Mouse (Mus musculus) inflammation-experienced regulatory T-cells, adult 6 months (primary cell): Measurements from ENCODE around the gene Vmn2r29. TPM values are rescaled to one million over a fixed set of nuclear protein-coding genes. Genes with fewer than 3 reads are reported as not detected.
A peak's percentile ranks its signal among the peaks of the same experiment; 100 is the strongest.
"Not testable (repeated sequence)": the region's sequence is repeated elsewhere in the genome, so short reads cannot be mapped to it uniquely, and the experiment has no call there.

Experiments
- ATAC-seq: one replicate; pipeline ENCODE4 v1.8.0; 2017
- polyA plus RNA-seq, 3 experiments: library from polyadenylated mRNA; unstranded; fragments of 100-300 nt; shearing (Covaris generic); gene quantifications; one replicate each; pipeline ENCODE4 v1.2.1; 2017

The Vmn2r29 gene
- polyA plus RNA-seq, result under 1 TPM in 2 of 3 experiments, not detected in 1; 0.21 to 0.24 TPM

DNA sequence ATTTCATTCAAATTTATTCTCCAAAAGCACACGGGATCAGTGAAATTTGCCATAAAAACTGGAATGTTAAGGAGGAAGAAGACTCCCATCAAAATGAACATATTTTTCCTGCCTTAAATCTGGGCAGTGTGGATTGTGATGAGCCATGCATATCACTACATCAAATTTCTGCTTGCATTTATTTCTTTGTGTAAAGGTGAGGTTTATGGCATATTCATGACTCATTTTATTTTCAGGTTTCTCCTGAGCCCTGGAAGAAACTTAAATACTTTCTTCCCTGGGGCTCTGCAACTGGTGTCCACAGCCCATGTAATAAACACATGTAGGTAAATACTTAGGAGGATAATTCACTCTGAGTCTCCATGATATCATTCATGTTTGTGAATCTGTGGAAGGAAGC lies at the start of gene Vmn2r29:
Vmn2r29 (minus strand) TSS at position 101 of the 400 bp plus-strand sequence.
- not testable (repeated sequence) for ATAC-seq

- ATAC-seq, result no peak
Observed at GRCm38 (mm10) chr7:7295595-7295994, 48.5 kb upstream of the Vmn2r29 start.

GRCm38 (mm10) chr7:7281383-7281782 lies 34.3 kb upstream of the Vmn2r29 start:
- no peak for ATAC-seq

- ATAC-seq, result peak; percentile 99
Observed at GRCm38 (mm10) chr7:7277966-7278567, 30.9 kb upstream of the Vmn2r29 start, which contains the start of gene Gm45844. TSS of gene Gm45844 (minus strand) at chr7:7278289.

DNA sequence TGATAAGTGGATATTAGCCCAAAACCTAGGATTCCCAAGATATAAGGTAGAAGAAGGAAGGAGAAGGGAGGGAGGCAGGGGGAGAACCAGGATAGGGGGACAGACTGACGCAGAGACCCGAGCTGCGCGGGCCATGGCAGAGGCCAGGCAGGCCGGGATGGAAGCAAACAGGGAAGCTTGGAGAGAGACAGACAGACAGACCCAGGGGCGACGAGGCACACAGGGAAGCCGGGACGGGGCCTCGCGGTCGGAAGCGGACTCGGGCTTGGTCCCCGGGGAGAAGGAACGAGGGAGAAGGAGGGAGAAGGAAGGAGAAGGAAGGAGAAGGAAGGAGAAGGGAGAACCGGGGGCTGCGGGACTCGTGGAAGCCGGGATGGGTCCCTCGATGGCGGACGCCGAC lies 30.4 kb upstream of the Vmn2r29 start:
- ATAC-seq, result not testable (repeated sequence)

DNA sequence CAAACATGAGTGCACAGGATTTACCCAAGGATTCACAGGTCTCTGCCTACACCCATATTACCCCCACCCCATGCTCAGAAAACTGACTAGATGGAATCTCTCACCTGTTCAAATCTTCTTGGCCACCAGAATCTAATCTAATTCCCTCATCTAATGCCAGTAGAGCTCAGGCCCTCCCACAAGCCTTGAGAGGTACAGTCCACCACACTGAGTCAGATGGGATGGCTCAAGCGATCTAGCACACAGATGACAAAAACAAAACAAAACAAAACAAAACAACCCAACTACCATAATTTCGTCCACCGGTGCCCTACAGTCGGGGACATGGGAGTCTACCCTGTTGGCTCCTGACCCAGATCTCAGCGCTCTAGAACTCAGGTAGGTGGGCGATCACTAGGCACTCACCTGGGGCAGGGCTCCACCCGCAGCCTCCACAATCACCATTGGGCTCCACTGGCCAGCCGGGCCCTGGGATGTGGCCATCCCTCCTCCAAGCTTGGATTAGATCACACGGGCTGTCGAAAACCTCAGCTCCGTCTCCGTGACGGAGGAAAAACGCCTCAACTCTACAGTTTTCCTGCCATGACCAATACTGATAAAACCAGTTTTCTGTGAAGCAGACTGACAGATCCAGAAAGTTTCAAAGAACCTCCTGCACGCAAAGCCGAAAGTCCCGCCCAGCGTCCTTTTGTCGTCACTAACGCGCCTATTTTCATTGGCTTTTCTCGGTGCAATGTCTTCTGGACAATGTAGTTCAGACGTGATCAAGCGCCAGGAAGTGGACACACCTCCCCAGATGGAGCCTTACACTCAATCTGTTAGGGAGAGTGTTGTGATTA lies 37.6 kb downstream of the Vmn2r29 start, which contains the start of gene Zfp772:
Zfp772 (minus strand) TSS at position 686 of the 839 bp plus-strand sequence.
- peak; percentile 17 for ATAC-seq

- peak; percentile 98 for ATAC-seq
Observed at GRCm38 (mm10) chr7:7188191-7188942, 58.8 kb downstream of the Vmn2r29 start.

DNA sequence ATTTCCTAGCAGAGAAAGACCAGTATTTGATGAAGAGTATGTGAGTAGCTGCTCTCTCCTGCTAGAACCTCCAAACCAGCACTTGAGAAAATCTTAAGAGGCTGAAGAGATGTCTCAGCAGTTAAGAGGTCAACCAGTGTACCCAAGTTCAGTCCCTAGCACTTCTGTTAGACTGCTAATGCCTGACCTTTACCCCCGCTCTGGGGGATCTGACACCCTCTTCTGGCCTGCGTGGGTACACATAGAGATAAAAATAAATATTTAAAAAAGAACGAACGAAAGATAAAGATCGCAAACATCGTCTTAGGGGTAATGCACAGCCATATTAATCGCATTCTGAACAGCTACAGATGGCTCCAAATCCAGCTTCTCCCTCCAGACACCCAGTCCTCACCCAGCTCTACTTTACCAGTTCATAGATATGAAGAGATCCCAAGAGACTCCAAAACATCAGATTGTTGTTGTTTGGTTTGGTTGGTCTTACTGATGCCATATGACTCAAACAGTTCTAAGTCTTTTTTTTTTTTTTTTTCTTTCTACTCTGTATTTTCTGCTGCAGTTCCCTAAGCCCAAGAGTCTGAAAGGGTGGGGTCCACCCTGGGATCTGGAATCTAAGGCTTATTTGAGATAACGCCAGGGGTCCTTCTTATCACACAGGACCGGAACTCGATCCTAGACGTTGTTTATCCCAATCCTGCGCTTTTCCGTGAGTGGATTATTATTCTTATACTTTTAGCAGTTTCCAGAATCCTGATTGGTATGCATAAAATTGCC lies 59.5 kb downstream of the Vmn2r29 start:
- ATAC-seq, result peak; percentile 6

GRCm38 (mm10) chr7:7185897-7186296 lies 61.2 kb downstream of the Vmn2r29 start:
- ATAC-seq, result no peak

Other genes starting within 250 kb of the Vmn2r29 start
- gene Zfp954, start 125.8 kb downstream of the Vmn2r29 start, polyA plus RNA-seq, result 10 to 100 TPM; 24.7 to 37.2 (median 30.6) TPM
- gene Zfp773, start 110.6 kb downstream of the Vmn2r29 start, polyA plus RNA-seq, result 10 to 100 TPM in 2 of 3 experiments, 1 to 10 TPM in 1; 7.6 to 19.3 (median 14.2) TPM
- gene Zfp418, start 76.0 kb downstream of the Vmn2r29 start, polyA plus RNA-seq, result 1 to 10 TPM; 2.6 to 4.9 (median 3.1) TPM
- 1 to 10 TPM; 3.0 to 4.7 (median 4.1) TPM for gene Zfp772, start 37.3 kb downstream of the Vmn2r29 start, polyA plus RNA-seq
- 1 to 10 TPM in 1 of 3 experiments, under 1 TPM in 2; 0.40 to 1.9 (median 0.79) TPM for gene Gm45844, start 31.0 kb upstream of the Vmn2r29 start, polyA plus RNA-seq
- 10 to 100 TPM; 67.7 to 72.6 (median 69.7) TPM for gene Clcn4, start 53.5 kb upstream of the Vmn2r29 start, polyA plus RNA-seq
- not detected for gene Vmn2r30, start 90.3 kb upstream of the Vmn2r29 start, polyA plus RNA-seq
- gene Gm45783, start 127.2 kb upstream of the Vmn2r29 start, polyA plus RNA-seq, result not detected
- gene Vmn2r31, start 152.4 kb upstream of the Vmn2r29 start, polyA plus RNA-seq, result under 1 TPM in 1 of 3 experiments, not detected in 2; 0.04 TPM
- not detected for gene Vmn2r32, start 232.7 kb upstream of the Vmn2r29 start, polyA plus RNA-seq